Mouse (Mus musculus): Measurements from ENCODE around the gene Ubl4b. TPM values are rescaled to one million over a fixed set of nuclear protein-coding genes. Genes with fewer than 3 reads are reported as not detected.

Ubl4b gene
- polyA plus RNA-seq (2012; rRNA removed), result 0.06 TPM in 1 of 2 replicates, not detected in the other

DNA sequence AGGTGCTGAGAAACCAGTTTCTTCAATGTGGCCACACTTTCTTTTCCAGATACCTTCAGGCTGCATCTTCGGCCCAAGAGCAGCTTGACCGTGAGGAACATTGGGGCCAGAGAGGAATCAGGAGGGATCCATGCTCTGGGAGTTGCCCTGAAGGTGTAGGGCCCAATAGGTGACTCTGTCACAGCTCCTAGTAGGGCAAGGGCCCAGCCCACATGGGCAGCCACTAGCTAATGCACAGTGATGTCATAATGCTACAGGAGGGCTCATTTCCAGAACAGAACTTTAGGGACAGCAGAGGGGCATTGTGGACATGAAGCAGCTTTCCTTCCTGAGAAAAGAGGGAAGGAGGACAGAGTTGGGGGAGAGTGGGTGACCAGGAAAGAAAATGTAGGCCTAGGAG lies at the start of gene Ubl4b:
Ubl4b (minus strand) TSS at position 232 of the 400 bp plus-strand sequence.
- Histone ChIP-seq H3K27ac (ENCODE audit: insufficient read depth, low read depth, low read length) (no peak within 1 kb of the TSS), H3K27me3 (replicated peaks; ENCODE audit: control insufficient read depth, insufficient read depth, low read length) (no peaks in the 10 kb centered on the region), H3K4me1 (ENCODE audit: control insufficient read depth, insufficient read depth, low read length) (no peaks in the 10 kb centered on the region), H3K4me3 (ENCODE audit: insufficient read depth, low read depth, low read length) (no peak within 1 kb of the TSS), H3K36me3 (ENCODE audit: control insufficient read depth, insufficient read depth, low read length) (no peaks in the 10 kb centered on the region)
- WGBS, result 91% methylated on average over 2 of the region's 2 CpGs
- DNase-seq, result no peak
- TF ChIP-seq CTCF (conservative IDR thresholded peaks at IDR 0.05; ENCODE audit: insufficient read depth, insufficient read length, low read depth, low read length) (no peak), POLR2A (IDR thresholded peaks at IDR 0.05; ENCODE audit: low read depth, low read length) (no peak)

DNA sequence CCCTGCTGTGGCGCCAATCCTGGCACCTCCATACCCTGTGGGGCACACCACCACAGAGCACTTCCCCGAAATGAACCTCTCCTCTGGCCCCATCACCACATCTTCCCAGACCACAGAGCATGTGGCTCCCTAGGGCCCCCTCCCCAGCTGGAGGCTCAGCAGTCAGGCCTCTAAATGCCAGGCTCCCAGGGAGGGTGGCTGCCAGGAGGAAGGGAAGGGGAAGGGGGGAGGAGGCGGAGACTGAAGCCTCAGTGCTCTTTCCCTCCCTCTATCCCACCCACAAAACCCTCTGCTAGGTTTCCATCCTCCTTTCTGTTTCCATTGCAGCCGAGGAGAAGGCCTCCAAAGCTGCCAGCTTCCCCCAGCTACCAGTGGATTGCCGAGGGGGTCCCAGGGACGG lies 45.3 kb upstream of the Ubl4b start:
- DNase-seq, result no peak
- TF ChIP-seq POLR2A (IDR thresholded peaks at IDR 0.05; ENCODE audit: low read depth, low read length) (no peak), CTCF (conservative IDR thresholded peaks at IDR 0.05; ENCODE audit: insufficient read depth, insufficient read length, low read depth, low read length) (no peak)
- WGBS, result 76% methylated on average over 6 of the region's 6 CpGs
- Histone ChIP-seq H3K27ac (ENCODE audit: insufficient read depth, low read depth, low read length) (no peak overlapping the region), H3K36me3 (ENCODE audit: control insufficient read depth, insufficient read depth, low read length) (no peaks in the 10 kb centered on the region), H3K4me3 (ENCODE audit: insufficient read depth, low read depth, low read length) (no peak overlapping the region), H3K27me3 (replicated peaks; ENCODE audit: control insufficient read depth, insufficient read depth, low read length) (peaks cover 3% of the 10 kb centered on the region), H3K4me1 (ENCODE audit: control insufficient read depth, insufficient read depth, low read length) (no peaks in the 10 kb centered on the region)

GRCm38 (mm10) chr3:107597586-107598389 lies 42.9 kb upstream of the Ubl4b start:
- WGBS, result 30% methylated on average over 22 of the region's 22 CpGs
- Histone ChIP-seq H3K27me3 (replicated peaks; ENCODE audit: control insufficient read depth, insufficient read depth, low read length) (peaks cover 5% of the 10 kb centered on the region), H3K4me3 (ENCODE audit: insufficient read depth, low read depth, low read length) (no peak overlapping the region), H3K36me3 (ENCODE audit: control insufficient read depth, insufficient read depth, low read length) (no peaks in the 10 kb centered on the region), H3K27ac (ENCODE audit: insufficient read depth, low read depth, low read length) (no peak overlapping the region), H3K4me1 (ENCODE audit: control insufficient read depth, insufficient read depth, low read length) (no peaks in the 10 kb centered on the region)
- no peak for DNase-seq
- TF ChIP-seq POLR2A (IDR thresholded peaks at IDR 0.05; ENCODE audit: low read depth, low read length) (no peak), CTCF (conservative IDR thresholded peaks at IDR 0.05; ENCODE audit: insufficient read depth, insufficient read length, low read depth, low read length) (no peak)

- WGBS, result 6% methylated on average over 22 of the region's 24 CpGs
- H3K27ac ChIP-seq (ENCODE audit: insufficient read depth, low read depth, low read length), result no peak overlapping the region
- peaks cover 5% of the 10 kb centered on the region for H3K27me3 ChIP-seq (replicated peaks; ENCODE audit: control insufficient read depth, insufficient read depth, low read length)
- no peaks in the 10 kb centered on the region for H3K4me1 ChIP-seq (ENCODE audit: control insufficient read depth, insufficient read depth, low read length)
- no peaks in the 10 kb centered on the region for H3K36me3 ChIP-seq (ENCODE audit: control insufficient read depth, insufficient read depth, low read length)
- TF ChIP-seq CTCF (conservative IDR thresholded peaks at IDR 0.05; ENCODE audit: insufficient read depth, insufficient read length, low read depth, low read length) (no peak), POLR2A (IDR thresholded peaks at IDR 0.05; ENCODE audit: low read depth, low read length) (no peak)
- no peak for DNase-seq
- no peak overlapping the region for H3K4me3 ChIP-seq (ENCODE audit: insufficient read depth, low read depth, low read length)
Observed at GRCm38 (mm10) chr3:107597134-107597533, 42.3 kb upstream of the Ubl4b start.

- Histone ChIP-seq H3K27me3 (replicated peaks; ENCODE audit: control insufficient read depth, insufficient read depth, low read length) (peaks cover 5% of the 10 kb centered on the region), H3K4me3 (ENCODE audit: insufficient read depth, low read depth, low read length) (no peak overlapping the region), H3K27ac (ENCODE audit: insufficient read depth, low read depth, low read length) (no peak overlapping the region), H3K36me3 (ENCODE audit: control insufficient read depth, insufficient read depth, low read length) (no peaks in the 10 kb centered on the region), H3K4me1 (ENCODE audit: control insufficient read depth, insufficient read depth, low read length) (no peaks in the 10 kb centered on the region)
- peak; percentile 35 for DNase-seq
- 3% methylated on average over 26 of the region's 26 CpGs for WGBS
- no peak for TF ChIP-seq CTCF (conservative IDR thresholded peaks at IDR 0.05; ENCODE audit: insufficient read depth, insufficient read length, low read depth, low read length)
- no peak for TF ChIP-seq POLR2A (IDR thresholded peaks at IDR 0.05; ENCODE audit: low read depth, low read length)
Observed at GRCm38 (mm10) chr3:107596559-107596958, 41.7 kb upstream of the Ubl4b start.

DNA sequence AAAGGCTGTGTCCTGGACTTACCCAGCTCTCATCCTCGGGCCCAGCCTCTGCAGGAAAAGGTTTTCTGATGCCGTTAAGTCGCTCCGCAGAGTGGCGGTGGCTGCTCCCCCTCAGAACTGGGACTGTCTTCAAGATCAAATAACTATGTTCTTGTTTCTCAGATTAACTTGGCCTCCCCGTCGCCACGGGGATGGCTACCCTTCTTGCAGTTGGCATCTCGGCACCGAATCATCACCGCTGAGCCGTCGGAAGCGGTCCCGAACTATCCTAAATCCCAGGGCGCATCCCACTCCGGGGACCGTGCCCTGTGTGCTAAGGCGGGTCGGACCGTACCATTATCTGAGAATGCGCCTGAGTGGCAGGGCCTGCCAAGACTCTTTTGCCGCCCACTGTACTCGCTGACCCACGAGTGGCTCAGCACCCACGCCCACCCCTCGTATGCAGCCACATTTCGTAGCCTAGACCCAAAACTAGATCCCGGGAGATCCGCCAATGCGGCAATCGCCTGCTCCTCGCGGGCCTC lies 41.1 kb upstream of the Ubl4b start:
- Histone ChIP-seq H3K4me1 (ENCODE audit: control insufficient read depth, insufficient read depth, low read length) (no peaks in the 10 kb centered on the region), H3K36me3 (ENCODE audit: control insufficient read depth, insufficient read depth, low read length) (no peaks in the 10 kb centered on the region), H3K27me3 (replicated peaks; ENCODE audit: control insufficient read depth, insufficient read depth, low read length) (peaks cover 5% of the 10 kb centered on the region), H3K27ac (ENCODE audit: insufficient read depth, low read depth, low read length) (no peak overlapping the region), H3K4me3 (ENCODE audit: insufficient read depth, low read depth, low read length) (no peak overlapping the region)
- 4% methylated on average over 34 of the region's 34 CpGs for WGBS
- no peak for DNase-seq
- TF ChIP-seq POLR2A (IDR thresholded peaks at IDR 0.05; ENCODE audit: low read depth, low read length), result no peak
- no peak for TF ChIP-seq CTCF (conservative IDR thresholded peaks at IDR 0.05; ENCODE audit: insufficient read depth, insufficient read length, low read depth, low read length)

GRCm38 (mm10) chr3:107595264-107595937 lies 40.5 kb upstream of the Ubl4b start:
- H3K27me3 ChIP-seq (replicated peaks; ENCODE audit: control insufficient read depth, insufficient read depth, low read length), result peaks cover 5% of the 10 kb centered on the region
- no peak for TF ChIP-seq CTCF (conservative IDR thresholded peaks at IDR 0.05; ENCODE audit: insufficient read depth, insufficient read length, low read depth, low read length)
- no peak for TF ChIP-seq POLR2A (IDR thresholded peaks at IDR 0.05; ENCODE audit: low read depth, low read length)
- 3% methylated on average over 50 of the region's 50 CpGs for WGBS
- no peak overlapping the region for H3K4me3 ChIP-seq (ENCODE audit: insufficient read depth, low read depth, low read length)
- DNase-seq, result peak; percentile 14
- no peaks in the 10 kb centered on the region for H3K36me3 ChIP-seq (ENCODE audit: control insufficient read depth, insufficient read depth, low read length)
- no peaks in the 10 kb centered on the region for H3K4me1 ChIP-seq (ENCODE audit: control insufficient read depth, insufficient read depth, low read length)
- H3K27ac ChIP-seq (ENCODE audit: insufficient read depth, low read depth, low read length), result no peak overlapping the region
